Mouse (Mus musculus) lung, adult 2 months (tissue): ENCODE data around the gene Per2.

Source experiments
- CTCF ChIP-seq: fragments of 200-500 bp; IDR thresholded peaks from 2 replicates; pipeline ENCODE4 v1.5.1; 2011; ENCODE audit warnings: mild to moderate bottlenecking, low read length, control low read depth; ENCODE audit not compliant: insufficient read depth
- POLR2A ChIP-seq: fragments of 200-500 bp; IDR thresholded peaks from 2 replicates; pipeline ENCODE4 v1.6.1; 2011; ENCODE audit warnings: low read depth, mild to moderate bottlenecking, control low read depth, low read length, borderline replicate concordance; ENCODE audit errors: extremely low read depth

DNA sequence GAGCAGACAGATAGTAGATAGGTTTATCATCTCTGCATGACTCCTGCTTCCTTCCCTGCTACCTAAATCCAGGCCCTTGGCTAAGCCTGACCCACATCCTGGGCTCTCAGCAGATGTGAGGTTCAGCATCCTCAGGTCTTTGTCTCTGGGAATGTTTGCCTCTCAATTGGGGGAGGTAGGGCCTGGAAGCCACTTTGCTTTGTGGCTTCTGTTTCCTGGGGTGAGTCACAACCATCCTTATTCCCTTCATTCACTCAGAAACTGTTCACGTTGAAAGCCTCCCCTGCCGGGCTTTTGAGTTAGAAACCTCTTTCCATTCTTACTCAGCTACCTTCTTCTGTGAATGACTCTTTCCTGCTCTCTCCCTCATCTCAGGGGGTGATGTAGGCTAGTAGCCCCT lies 33.6 kb upstream of the Per2 start:
- no peak for TF ChIP-seq CTCF
- no peak for TF ChIP-seq POLR2A
